Mouse (Mus musculus) heart, adult 2 months (tissue): ENCODE measurements around the gene Slc25a21.

ENCODE experiments used
- CTCF ChIP-seq: fragments of 200-600 bp; IDR thresholded peaks from 2 replicates; pipeline ENCODE4 v1.8.1; 2022; ENCODE audit warnings: antibody characterized with exemption, mild to moderate bottlenecking, moderate library complexity
- EP300 ChIP-seq: fragments of 200-500 bp; IDR thresholded peaks from 2 replicates; pipeline ENCODE4 v1.6.1; 2011; ENCODE audit warnings: low read depth, low read length, control low read depth; ENCODE audit not compliant: insufficient read depth

GRCm38 (mm10) chr12:57199427-57199826, 2.2 kb upstream of the Slc25a21 start:
- TF ChIP-seq CTCF, result no peak
- no peak for TF ChIP-seq EP300
